Comparison of ENCODE assay signal across 17 mouse cellular contexts in genomic region chr4:155280768-155281121, GRCm38 (mm10). TPM values are rescaled to one million over a fixed set of nuclear protein-coding genes. Genes with fewer than 3 reads are reported as not detected.
DNase-seq lines count a peak whose midpoint lies in the region; ATAC-seq and TF ChIP-seq lines count a peak whose summit lies in the region.
"Had no signal": no experiment of that assay in that cellular context is flagged by ENCODE, and none has a peak within 500 bp of the region (broad histone marks: within the 10 kb centered on the region; RNA-seq: fewer than 3 reads in every experiment).

No protein-coding gene starts in this region.

- no peaks in the 10 kb centered on the region for H3K9me3 ChIP-seq in embryonic facial prominence, embryonic 13.5 days
- no peaks in the 10 kb centered on the region for H3K9me3 ChIP-seq in kidney, postnatal 0 days (replicated peaks; ENCODE audit: low read length)
- no peaks in the 10 kb centered on the region for H3K9me3 ChIP-seq in midbrain, embryonic 16.5 days (replicated peaks; ENCODE audit: control insufficient read depth, low read length, poor library complexity, severe bottlenecking)
- H3K9me3 ChIP-seq: forebrain, embryonic 10.5 days; G1E; heart, embryonic 13.5 days; hindbrain, embryonic 10.5 days; liver, embryonic 13.5 days; megakaryocyte, embryonic 14.5 days; neural tube, embryonic 13.5 days had no signal

- no peaks in the 10 kb centered on the region for H3K36me3 ChIP-seq in embryonic facial prominence, embryonic 13.5 days
- no peaks in the 10 kb centered on the region for H3K36me3 ChIP-seq in kidney, postnatal 0 days (ENCODE audit: insufficient read depth, low read length)
- H3K36me3 ChIP-seq in midbrain, embryonic 16.5 days (ENCODE audit: control insufficient read depth, insufficient read depth, low read length): peaks cover 2% of the 10 kb centered on the region
- H3K36me3 ChIP-seq: forebrain, embryonic 10.5 days; G1E; heart, embryonic 13.5 days; hindbrain, embryonic 10.5 days; liver, embryonic 13.5 days had no signal

- no peak overlapping the region for H3K4me2 ChIP-seq in embryonic facial prominence, embryonic 13.5 days
- H3K4me2 ChIP-seq in kidney, postnatal 0 days (ENCODE audit: low read length): no peak overlapping the region
- no peak overlapping the region for H3K4me2 ChIP-seq in midbrain, embryonic 16.5 days (ENCODE audit: low read length)
- H3K4me2 ChIP-seq: heart, embryonic 13.5 days; liver, embryonic 13.5 days; neural tube, embryonic 13.5 days had no signal

- no peak for TF ChIP-seq CTCF in layer of hippocampus, adult 2 months (conservative IDR thresholded peaks at IDR 0.05)
- no peak for TF ChIP-seq CTCF in kidney, postnatal 0 days (IDR thresholded peaks at IDR 0.05; ENCODE audit: low read depth)
- TF ChIP-seq CTCF in olfactory bulb, adult 2 months (IDR thresholded peaks at IDR 0.05; ENCODE audit: insufficient read depth, low read depth, low read length): no peak

- H3K27ac ChIP-seq in layer of hippocampus, adult 2 months: peak overlapping the region; percentile 87
- H3K27ac ChIP-seq in embryonic facial prominence, embryonic 13.5 days: peak overlapping the region; percentile 99; the same call in 1 of the 2 replicates
- peak overlapping the region; percentile 57 for H3K27ac ChIP-seq in kidney, postnatal 0 days
- peak overlapping the region; percentile 9; the same call in 1 of the 2 replicates for H3K27ac ChIP-seq in olfactory bulb, adult 2 months (ENCODE audit: insufficient read depth, low read depth, low read length)
- H3K27ac ChIP-seq in midbrain, embryonic 16.5 days (ENCODE audit: low read length): no peak overlapping the region
- H3K27ac ChIP-seq: forebrain, embryonic 10.5 days; heart, embryonic 13.5 days; hindbrain, embryonic 10.5 days; liver, embryonic 13.5 days; neural tube, embryonic 13.5 days had no signal

- no peak for DNase-seq in layer of hippocampus, adult 2 months (ENCODE audit: low spot score in 2 of 2)
- no peak for DNase-seq in layer of hippocampus, adult 8-10 months (ENCODE audit: low spot score in 2 of 2)
- DNase-seq in kidney, postnatal 0 days (ENCODE audit: low spot score): no peak
- DNase-seq: cerebellum, adult 9-10 months; liver, embryonic 13.5 days; right cerebral cortex, postnatal 4 days; thymus, adult 2 months had no signal

- H3K4me1 ChIP-seq in embryonic facial prominence, embryonic 13.5 days: peaks cover 77% of the 10 kb centered on the region
- peaks cover 34% of the 10 kb centered on the region for H3K4me1 ChIP-seq in kidney, postnatal 0 days (replicated peaks; ENCODE audit: insufficient read depth, low read length)
- H3K4me1 ChIP-seq in olfactory bulb, adult 2 months (ENCODE audit: control insufficient read depth, insufficient read depth, low read length): peaks cover 49% of the 10 kb centered on the region
- peaks cover 9% of the 10 kb centered on the region; the same call in 1 of the 2 replicates for H3K4me1 ChIP-seq in midbrain, embryonic 16.5 days (ENCODE audit: control insufficient read depth, insufficient read depth, low read length)

- TF ChIP-seq POLR2A in olfactory bulb, adult 2 months (IDR thresholded peaks at IDR 0.05; ENCODE audit: insufficient read depth, low read depth, low read length): no peak

- H3K27me3 ChIP-seq in embryonic facial prominence, embryonic 13.5 days: no peaks in the 10 kb centered on the region
- H3K27me3 ChIP-seq in kidney, postnatal 0 days (ENCODE audit: insufficient read depth, low read length): no peaks in the 10 kb centered on the region
- no peaks in the 10 kb centered on the region for H3K27me3 ChIP-seq in midbrain, embryonic 16.5 days (ENCODE audit: control insufficient read depth, insufficient read depth, low read depth, low read length)
- H3K27me3 ChIP-seq: heart, embryonic 13.5 days; liver, embryonic 13.5 days; neural tube, embryonic 13.5 days had no signal

- 63% methylated on average over 1 of the region's 1 CpGs for WGBS in embryonic facial prominence, embryonic 13.5 days
- WGBS in kidney, postnatal 0 days: 56% methylated on average over 1 of the region's 1 CpGs
- 66% methylated on average over 1 of the region's 1 CpGs for WGBS in olfactory bulb, adult 2 months
- WGBS in midbrain, embryonic 16.5 days: 87% methylated on average over 1 of the region's 1 CpGs

- no peak for ATAC-seq in embryonic facial prominence, embryonic 13.5 days (ENCODE audit: insufficient number of reproducible peaks, insufficient read depth, low FRiP score, low TSS enrichment, low read depth)
- ATAC-seq in kidney, postnatal 0 days (replicated peaks; ENCODE audit: low FRiP score, low read depth): peak; percentile 68
- no peak for ATAC-seq in midbrain, embryonic 16.5 days
- no peak for ATAC-seq in megakaryocyte-erythroid progenitor cell, adult 5-6 weeks (replicated peaks; ENCODE audit: low FRiP score, low TSS enrichment, poor library complexity, severe bottlenecking)

- no peak overlapping the region for H3K9ac ChIP-seq in embryonic facial prominence, embryonic 13.5 days
- H3K9ac ChIP-seq in kidney, postnatal 0 days (ENCODE audit: low read depth, low read length): no peak overlapping the region
- no peak overlapping the region for H3K9ac ChIP-seq in midbrain, embryonic 16.5 days (ENCODE audit: low read depth, low read length)
- H3K9ac ChIP-seq: heart, embryonic 13.5 days; liver, embryonic 13.5 days; neural tube, embryonic 13.5 days had no signal

- H3K4me3 ChIP-seq in layer of hippocampus, adult 2 months: no peak overlapping the region
- H3K4me3 ChIP-seq in embryonic facial prominence, embryonic 13.5 days: no peak overlapping the region
- H3K4me3 ChIP-seq in kidney, postnatal 0 days (replicated peaks; ENCODE audit: low read depth, low read length): no peak overlapping the region
- no peak overlapping the region for H3K4me3 ChIP-seq in olfactory bulb, adult 2 months (ENCODE audit: insufficient read depth, low read depth, low read length)
- H3K4me3 ChIP-seq in midbrain, embryonic 16.5 days (ENCODE audit: low read depth, low read length): no peak overlapping the region
- H3K4me3 ChIP-seq: forebrain, embryonic 10.5 days; heart, embryonic 13.5 days; hindbrain, embryonic 10.5 days; liver, embryonic 13.5 days; neural tube, embryonic 13.5 days had no signal

RNA-seq across cellular contexts. Expression of gene Faap20, which starts 31.1 kb away (rescaled TPM):
- 10 to 100 TPM; 29.2 to 34.3 TPM for total RNA-seq in layer of hippocampus, adult 2 months (2021)
- total RNA-seq in layer of hippocampus, adult 8-10 months (2022): 10 to 100 TPM; 24.1 to 35.0 (median 31.4) TPM
- 77.4 and 80.0 TPM in 2 replicates for polyA plus RNA-seq in embryonic facial prominence, embryonic 13.5 days (2015; fragmentation: Nextera tagmentation; extraction: Ambion mirVana)
- polyA plus RNA-seq in kidney, postnatal 0 days (2015; fragmentation: Nextera tagmentation; extraction: Ambion mirVana): 77.2 and 80.0 TPM in 2 replicates
- polyA plus RNA-seq in olfactory bulb, adult 2 months (2012; ENCODE audit: insufficient read depth, insufficient read length, low replicate concordance, missing spikeins): not detected in 2 replicates
- polyA plus RNA-seq in midbrain, embryonic 16.5 days (2015; fragmentation: Nextera tagmentation; extraction: Ambion mirVana): 69.8 and 70.1 TPM in 2 replicates
- total RNA-seq in megakaryocyte-erythroid progenitor cell, adult 5-6 weeks (2014; fragmentation: Nextera tagmentation): 25.6 and 41.4 TPM in 2 replicates
- total RNA-seq in megakaryocyte-erythroid progenitor cell, adult 5-6 weeks (2017): 16.8 and 17.0 TPM in 2 replicates

RNA-seq across cellular contexts. Expression of gene Ski, which starts 58.4 kb away (rescaled TPM):
- 100 to 1,000 TPM; 128 to 136 TPM for total RNA-seq in layer of hippocampus, adult 2 months (2021)
- 100 to 1,000 TPM; 122 to 130 (median 125) TPM for total RNA-seq in layer of hippocampus, adult 8-10 months (2022)
- 21.5 and 24.9 TPM in 2 replicates for polyA plus RNA-seq in embryonic facial prominence, embryonic 13.5 days (2015; fragmentation: Nextera tagmentation; extraction: Ambion mirVana)
- polyA plus RNA-seq in kidney, postnatal 0 days (2015; fragmentation: Nextera tagmentation; extraction: Ambion mirVana): 15.5 TPM in 2 replicates
- polyA plus RNA-seq in olfactory bulb, adult 2 months (2012; ENCODE audit: insufficient read depth, insufficient read length, low replicate concordance, missing spikeins): not detected in 2 replicates
- polyA plus RNA-seq in midbrain, embryonic 16.5 days (2015; fragmentation: Nextera tagmentation; extraction: Ambion mirVana): 9.6 and 10.1 TPM in 2 replicates
- total RNA-seq in megakaryocyte-erythroid progenitor cell, adult 5-6 weeks (2014; fragmentation: Nextera tagmentation): 16.3 and 16.4 TPM in 2 replicates
- 6.7 and 7.7 TPM in 2 replicates for total RNA-seq in megakaryocyte-erythroid progenitor cell, adult 5-6 weeks (2017)

Comparison
In these comparisons a context has a peak if more than half of its experiments do, and no peak if none do; other contexts are left out.
1. RNA of gene Faap20, which starts 31.1 kb away (polyA plus RNA-seq): 77.4 to 80.0 TPM in embryonic facial prominence, embryonic 13.5 days, 77.2 to 80.0 TPM in kidney, postnatal 0 days and 69.8 to 70.1 TPM in midbrain, embryonic 16.5 days; not detected in olfactory bulb, adult 2 months; every median in the first group is over 10 times any median in the second.